Mouse (Mus musculus) MEL (cell line): ENCODE results near the gene Hs3st5.
"Not testable (repeated sequence)": the region's sequence is repeated elsewhere in the genome, so short reads cannot be mapped to it uniquely, and the experiment has no call there.

Source experiments
- BHLHE40 ChIP-seq: IDR thresholded peaks from 2 replicates; pipeline ENCODE4 v1.6.1; 2012; ENCODE audit warnings: low read depth, mild to moderate bottlenecking, inconsistent platforms, low read length, improper control_type of control experiment, borderline replicate concordance
- CTCF ChIP-seq, 3 experiments: IDR thresholded peaks in 2 of 3; conservative IDR thresholded peaks in 1 of 3; 2 replicates each; pipeline ENCODE4 v1.5.1; 2011 to 2012; ENCODE audit warnings: low read length in 3 of 3, low read depth in 2 of 3, mild to moderate bottlenecking in 2 of 3, improper control_type of control experiment in 1 of 3, inconsistent platforms in 1 of 3, mixed read lengths in 1 of 3, moderate library complexity in 1 of 3; ENCODE audit not compliant: control insufficient read depth in 1 of 3, insufficient read depth in 1 of 3, poor library complexity in 1 of 3, severe bottlenecking in 1 of 3
- EP300 ChIP-seq, 2 experiments: IDR thresholded peaks; 2 replicates each; pipeline ENCODE4 v1.6.1; 2011; ENCODE audit warnings: improper control_type of control experiment in 2 of 2, low read length in 2 of 2, low read depth in 1 of 2, mild to moderate bottlenecking in 1 of 2
- MAX ChIP-seq: IDR thresholded peaks from 2 replicates; pipeline ENCODE4 v1.6.1; 2011; ENCODE audit warnings: low read length, improper control_type of control experiment
- POLR2A ChIP-seq, 2 experiments: IDR thresholded peaks; 2 replicates each; pipeline ENCODE4 v1.6.1; 2011 to 2012; ENCODE audit warnings: low read length in 2 of 2, mild to moderate bottlenecking in 2 of 2, control low read depth in 1 of 2, improper control_type of control experiment in 1 of 2, low read depth in 1 of 2, moderate library complexity in 1 of 2; ENCODE audit not compliant: control insufficient read depth in 1 of 2, insufficient read depth in 1 of 2, poor library complexity in 1 of 2
- POLR2AphosphoS5 ChIP-seq: IDR thresholded peaks from 2 replicates; pipeline ENCODE4 v1.6.1; 2012; ENCODE audit warnings: low read depth, borderline replicate concordance, mild to moderate bottlenecking, inconsistent platforms, low read length, moderate library complexity, mixed read lengths
- RAD21 ChIP-seq: IDR thresholded peaks from 2 replicates; pipeline ENCODE4 v1.6.1; 2011; ENCODE audit warnings: mild to moderate bottlenecking, low read depth, low read length, improper control_type of control experiment
- SIN3A ChIP-seq: IDR thresholded peaks from 2 replicates; pipeline ENCODE4 v1.6.1; 2012; ENCODE audit warnings: low read length, improper control_type of control experiment, inconsistent platforms
- TCF12 ChIP-seq: IDR thresholded peaks from 2 replicates; pipeline ENCODE4 v1.6.1; 2014; ENCODE audit warnings: low read depth, mild to moderate bottlenecking, inconsistent platforms, low read length, improper control_type of control experiment, moderate library complexity
- USF1 ChIP-seq: IDR thresholded peaks from 2 replicates; pipeline ENCODE4 v1.6.1; 2014; ENCODE audit warnings: low read depth, mild to moderate bottlenecking, inconsistent platforms, low read length, improper control_type of control experiment, moderate library complexity
- ZMIZ1 ChIP-seq: IDR thresholded peaks from 2 replicates; pipeline ENCODE4 v1.6.1; 2012; ENCODE audit warnings: low read depth, mild to moderate bottlenecking, inconsistent platforms, low read length, improper control_type of control experiment, moderate library complexity

- TF ChIP-seq ZMIZ1; BHLHE40; POLR2A (IDR thresholded peaks at IDR 0.05; ENCODE audit: control insufficient read depth in 1 of 2, insufficient read depth in 1 of 2, low read depth in 1 of 2, low read length in 2 of 2, poor library complexity in 1 of 2); EP300 (IDR thresholded peaks at IDR 0.05; ENCODE audit: low read depth in 1 of 2, low read length in 2 of 2); CTCF (IDR thresholded peaks at IDR 0.05 in 2 of 3, conservative IDR thresholded peaks at IDR 0.05 in 1 of 3; ENCODE audit: control insufficient read depth in 1 of 3, insufficient read depth in 1 of 3, low read depth in 2 of 3, low read length in 3 of 3, poor library complexity in 1 of 3, severe bottlenecking in 1 of 3); TCF12; POLR2AphosphoS5; MAX; SIN3A; RAD21; USF1: not testable (repeated sequence)
These were observed 41.1 kb downstream of the Hs3st5 start for GRCm38 (mm10) chr10:36547713-36548112.
